Mouse (Mus musculus): ENCODE results near the gene Hsd17b12.

Gene Hsd17b12

GRCm38 (mm10) chr2:94089901-94090300 lies 67.9 kb downstream of the Hsd17b12 start:
- DNase-seq (ENCODE audit: extremely low spot score, low spot score): no peak

- no peak for DNase-seq (ENCODE audit: extremely low spot score, low spot score)
Measured at GRCm38 (mm10) chr2:94069482-94069881, 88.3 kb downstream of the Hsd17b12 start.

DNA sequence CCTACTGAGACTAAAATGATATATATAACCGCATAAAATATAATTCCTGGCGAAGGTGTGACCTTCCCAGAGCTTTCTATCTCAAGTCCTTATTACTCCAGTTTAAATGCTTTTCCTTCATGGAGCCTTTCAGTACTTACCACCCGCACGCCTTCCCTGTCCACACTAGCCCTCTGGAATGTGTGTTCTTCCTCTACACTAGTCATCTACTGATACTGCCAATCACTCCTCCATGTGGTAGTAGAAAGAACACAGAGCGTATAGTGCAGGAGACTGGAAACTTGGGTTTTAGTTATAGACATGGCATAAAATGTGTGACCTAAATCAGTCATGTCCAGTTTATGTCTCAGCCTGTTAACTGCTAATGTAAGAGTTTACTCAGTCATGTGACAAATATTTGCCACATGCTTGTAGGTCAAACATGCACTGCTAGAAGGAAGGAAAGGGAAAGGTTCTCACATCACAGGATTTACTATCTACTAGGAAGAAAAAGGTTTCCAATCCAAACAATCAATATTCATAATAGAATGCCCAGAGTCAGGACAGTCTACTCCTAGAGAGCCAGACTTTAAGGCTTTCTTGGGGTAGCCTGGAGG lies 91.1 kb downstream of the Hsd17b12 start:
- DNase-seq (ENCODE audit: extremely low spot score, low spot score): no peak

DNA sequence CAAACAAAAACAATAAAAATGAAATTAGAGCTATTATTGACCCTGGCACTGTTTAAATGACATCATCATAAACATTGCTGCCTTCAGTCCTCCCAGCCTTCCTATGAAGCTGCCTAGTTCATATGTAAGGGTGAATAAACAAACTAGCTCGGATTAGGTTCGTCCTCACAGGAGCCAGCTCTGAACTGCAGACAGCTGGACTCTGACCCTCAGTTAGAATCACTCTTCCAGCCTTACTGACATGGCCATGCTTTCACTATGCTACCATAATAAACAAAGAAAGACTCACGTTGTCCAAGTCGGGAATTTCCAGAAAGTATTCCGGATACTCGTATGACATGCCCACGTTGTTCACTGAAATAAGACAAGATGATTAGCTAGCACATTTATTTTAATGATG lies 91.6 kb downstream of the Hsd17b12 start:
- DNase-seq (ENCODE audit: extremely low spot score, low spot score): no peak

DNA sequence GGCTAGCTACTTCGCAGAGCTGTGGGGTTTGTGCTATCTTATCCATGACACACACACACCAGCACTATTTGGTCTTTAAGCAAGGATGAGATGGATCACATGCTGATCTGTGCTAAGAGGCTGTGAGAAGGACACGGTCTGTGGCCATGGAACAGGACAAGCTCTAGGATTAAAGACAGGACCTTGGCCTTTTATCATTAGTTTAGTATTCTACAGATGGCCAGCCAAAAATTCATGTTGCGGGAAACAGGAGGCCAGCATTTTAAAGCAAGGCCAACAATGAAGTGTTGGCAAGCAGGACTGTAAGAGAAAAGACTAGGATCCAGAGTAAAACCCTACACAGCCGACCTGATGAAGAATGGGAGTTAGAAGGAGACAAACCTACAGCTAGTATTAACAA lies 95.0 kb downstream of the Hsd17b12 start:
- DNase-seq (ENCODE audit: extremely low spot score, low spot score): no peak

DNA sequence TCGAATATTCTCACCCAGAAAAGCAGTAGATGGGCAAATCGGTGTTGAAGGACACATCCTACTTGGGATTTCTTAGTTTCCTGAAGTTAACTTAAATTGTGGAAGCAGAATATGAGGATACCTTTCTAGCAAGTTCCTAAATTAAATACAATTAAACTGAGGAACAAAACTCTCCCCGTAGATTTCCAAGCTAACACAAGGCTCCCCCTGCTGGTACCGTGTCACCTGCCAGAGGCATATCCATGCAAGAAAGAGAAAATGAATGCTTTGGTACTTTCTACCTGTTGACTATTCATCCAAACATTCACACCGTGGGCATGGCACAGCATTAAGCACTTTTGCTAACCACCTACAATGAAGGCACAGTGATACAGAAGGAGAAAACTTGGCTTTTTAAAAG lies 98.3 kb downstream of the Hsd17b12 start:
- no peak for DNase-seq (ENCODE audit: extremely low spot score, low spot score)

GRCm38 (mm10) chr2:94054813-94055212 lies 103.0 kb downstream of the Hsd17b12 start:
- DNase-seq (ENCODE audit: extremely low spot score, low spot score): no peak

DNA sequence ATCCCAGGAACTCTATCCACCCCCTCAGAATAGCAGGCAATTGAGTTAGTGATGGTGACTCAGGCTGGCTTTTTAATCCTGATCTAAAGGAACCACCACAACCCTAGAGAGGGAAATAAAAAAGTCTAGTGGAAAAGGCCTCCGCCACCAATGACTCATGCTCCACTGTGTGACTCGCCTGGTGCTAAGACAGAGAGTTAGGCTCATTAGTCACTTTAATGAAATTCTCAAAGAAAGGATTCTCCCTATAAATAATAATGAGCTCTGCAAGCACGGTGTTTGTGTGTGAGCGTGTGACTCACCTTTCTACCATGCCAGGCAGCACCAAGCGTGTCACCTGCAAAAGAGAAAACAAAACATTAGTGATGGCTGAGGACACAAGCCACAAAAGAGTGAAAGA lies 105.8 kb downstream of the Hsd17b12 start:
- DNase-seq (ENCODE audit: extremely low spot score, low spot score): no peak

DNA sequence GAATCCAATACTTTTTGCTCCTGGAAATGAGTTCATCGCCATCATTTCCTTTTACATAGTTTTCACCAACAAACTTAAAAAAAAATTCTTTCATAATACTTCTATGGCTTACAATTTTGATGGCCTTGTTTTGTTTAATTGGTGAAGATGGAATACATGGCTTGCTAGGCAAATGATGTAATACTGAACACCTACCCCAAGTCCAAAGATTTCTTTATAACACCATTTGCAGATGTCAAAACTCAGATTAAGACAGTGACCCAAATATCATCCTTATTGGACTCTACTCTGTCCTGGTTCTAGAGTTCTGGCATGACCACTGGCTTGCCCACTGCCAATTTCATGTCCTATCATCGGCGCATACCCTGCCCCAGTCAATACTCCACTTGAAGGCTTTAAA lies 106.9 kb downstream of the Hsd17b12 start:
- DNase-seq (ENCODE audit: extremely low spot score, low spot score): no peak

DNA sequence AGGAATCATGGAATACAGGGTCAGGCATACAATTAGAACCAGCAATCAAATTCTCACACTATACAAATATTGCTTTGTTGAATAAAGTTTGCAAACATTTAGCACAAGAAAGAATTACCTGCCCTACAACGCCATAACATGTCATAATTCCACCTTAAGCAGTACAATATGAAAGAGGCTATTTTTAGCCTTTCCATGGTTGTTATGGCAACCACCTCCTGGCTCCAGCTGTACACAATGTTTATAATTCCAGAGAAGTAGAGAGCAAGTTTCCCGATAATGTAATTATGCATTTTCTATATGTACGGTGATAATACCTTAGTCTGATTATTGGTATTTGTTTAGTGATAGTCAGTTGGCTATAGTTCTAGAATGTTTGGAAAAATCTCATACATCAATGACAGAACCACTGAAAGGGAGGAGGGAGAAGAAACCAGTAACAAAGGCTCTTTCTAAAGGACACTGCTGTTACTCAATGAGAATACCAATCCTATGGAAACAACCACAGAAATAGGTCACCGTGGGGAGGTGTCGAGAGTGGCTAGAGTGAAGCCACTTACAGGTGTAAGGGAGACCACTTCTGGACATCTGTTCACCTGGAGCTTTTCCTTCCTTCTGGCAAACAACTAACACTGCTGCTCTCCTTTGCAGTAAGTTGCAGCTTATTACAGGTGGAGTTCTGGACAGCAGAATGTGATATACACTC lies 108.1 kb downstream of the Hsd17b12 start:
- no peak for DNase-seq (ENCODE audit: extremely low spot score, low spot score)

DNA sequence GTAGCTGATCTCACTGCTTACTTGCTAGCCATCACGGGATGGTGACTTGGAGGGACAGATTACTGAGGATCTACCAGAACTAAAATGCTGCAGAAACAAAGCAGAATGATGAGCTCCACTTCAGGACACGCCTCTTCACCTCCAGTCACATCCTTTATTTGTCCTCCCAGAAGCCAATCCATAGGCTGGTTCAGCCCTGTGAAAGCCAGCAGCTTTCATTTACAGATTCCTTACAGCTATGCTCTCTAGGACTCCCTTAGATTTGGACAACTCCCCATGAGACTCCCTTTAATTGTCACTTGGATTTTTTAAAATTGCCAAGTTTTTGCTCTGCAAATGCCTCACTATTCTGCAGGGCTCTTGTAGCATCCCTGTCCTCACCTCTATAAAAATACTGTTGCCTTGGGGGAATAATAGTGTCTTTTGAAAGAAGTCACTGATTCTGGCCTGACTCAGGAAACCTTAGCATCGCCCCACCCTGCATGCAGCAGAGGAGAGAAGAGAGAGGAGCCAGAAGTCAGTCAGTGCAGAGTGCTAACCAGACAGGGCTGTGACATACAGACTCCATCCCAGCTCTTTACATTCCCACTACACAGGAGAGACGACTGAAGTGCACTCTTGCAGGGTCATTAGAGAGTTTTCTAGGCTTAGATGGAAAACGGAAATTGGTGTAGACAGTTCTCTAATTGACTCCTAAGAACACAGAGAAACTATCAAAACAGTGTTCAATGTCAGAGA lies 108.9 kb downstream of the Hsd17b12 start:
- no peak for DNase-seq (ENCODE audit: extremely low spot score, low spot score)

DNA sequence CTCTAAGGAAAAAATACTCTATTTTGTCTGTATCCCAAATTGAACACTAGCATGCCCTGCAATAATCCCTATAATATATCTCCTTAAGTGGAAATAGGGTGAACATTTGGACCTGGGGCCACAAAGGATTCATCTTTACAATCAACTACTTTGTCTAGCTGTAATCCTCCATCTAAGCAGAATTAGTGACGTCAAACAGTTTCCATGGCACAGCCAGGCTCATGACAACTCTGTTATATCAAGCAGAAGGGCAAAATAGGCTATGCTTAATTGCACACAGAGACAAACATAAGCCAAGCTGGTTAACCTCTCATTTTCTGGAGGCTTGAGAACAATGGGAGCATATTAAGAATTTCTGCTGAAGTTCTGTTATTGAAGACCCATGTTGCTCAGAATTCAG lies 109.5 kb downstream of the Hsd17b12 start:
- no peak for DNase-seq (ENCODE audit: extremely low spot score, low spot score)

DNA sequence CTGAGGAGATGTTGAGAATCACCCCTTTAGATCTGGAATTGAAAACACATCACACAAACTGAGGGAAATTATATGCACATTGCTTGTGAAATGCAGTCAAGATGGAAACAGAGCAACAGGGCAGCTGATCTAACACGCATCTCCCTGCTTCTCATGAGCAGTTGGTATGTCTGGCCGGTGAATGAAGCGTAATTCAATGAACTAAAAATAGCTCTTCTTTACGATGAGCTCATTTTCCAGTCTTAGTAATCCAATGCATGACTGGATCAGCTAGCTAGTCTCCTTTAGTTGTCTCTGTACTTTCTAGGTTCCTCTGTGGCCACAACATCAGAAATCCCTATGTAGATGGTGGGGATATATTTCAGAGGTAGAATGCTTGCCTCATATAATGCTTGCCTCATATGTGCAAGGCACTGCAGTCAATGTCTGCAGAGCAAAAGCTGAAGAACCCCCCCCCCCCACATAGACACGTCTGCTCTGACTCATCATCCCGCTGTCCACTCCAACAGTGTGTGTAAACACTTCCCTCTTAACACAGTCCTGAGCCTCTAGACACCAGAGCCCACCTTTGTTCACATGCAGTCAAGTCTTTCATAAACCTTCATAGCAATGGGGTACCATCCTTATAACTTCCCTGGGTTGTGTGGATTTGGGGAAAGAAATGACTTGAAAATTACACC lies 112.2 kb downstream of the Hsd17b12 start:
- DNase-seq (ENCODE audit: extremely low spot score, low spot score): no peak

GRCm38 (mm10) chr2:94044174-94044573 lies 113.6 kb downstream of the Hsd17b12 start:
- no peak for DNase-seq (ENCODE audit: extremely low spot score, low spot score)

- DNase-seq (ENCODE audit: extremely low spot score, low spot score): no peak
Measured at GRCm38 (mm10) chr2:94043662-94044061, 114.1 kb downstream of the Hsd17b12 start.

GRCm38 (mm10) chr2:94042461-94042860 lies 115.3 kb downstream of the Hsd17b12 start:
- DNase-seq (ENCODE audit: extremely low spot score, low spot score): no peak

DNA sequence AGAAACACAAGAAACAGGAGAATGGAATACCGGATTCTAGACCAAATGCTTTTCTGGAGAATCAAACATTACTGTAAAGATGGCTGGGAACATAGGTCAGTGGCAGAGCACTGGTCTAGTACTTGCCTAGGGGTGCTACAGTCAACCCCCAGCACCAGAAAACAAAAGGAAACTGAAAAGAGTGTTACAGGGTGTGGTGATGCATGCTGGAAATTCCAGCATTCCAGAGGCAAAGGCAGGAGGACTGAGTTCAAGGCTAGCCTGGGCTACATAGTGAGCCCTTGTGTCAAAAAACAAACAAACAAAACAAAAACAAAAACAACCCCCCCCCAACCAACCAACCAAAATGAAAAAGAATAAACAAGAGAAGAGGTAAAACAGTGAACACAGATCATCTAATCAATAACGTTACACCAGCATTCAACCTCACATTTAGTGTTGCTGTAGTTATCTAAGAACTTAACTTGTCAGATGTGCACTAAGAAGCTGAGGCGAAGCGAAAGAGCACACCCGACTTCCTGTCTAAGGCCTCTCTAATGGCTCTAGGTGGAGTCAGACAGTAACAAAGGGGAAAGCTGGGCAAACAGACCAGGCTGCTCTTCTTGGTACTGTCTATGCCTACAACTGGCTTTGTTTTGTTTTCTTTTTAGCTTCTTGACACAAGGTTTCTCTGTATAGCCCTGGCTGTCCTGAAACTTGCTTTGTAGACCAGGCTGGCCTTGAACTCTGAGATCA lies 117.2 kb downstream of the Hsd17b12 start:
- DNase-seq (ENCODE audit: extremely low spot score, low spot score): no peak

DNA sequence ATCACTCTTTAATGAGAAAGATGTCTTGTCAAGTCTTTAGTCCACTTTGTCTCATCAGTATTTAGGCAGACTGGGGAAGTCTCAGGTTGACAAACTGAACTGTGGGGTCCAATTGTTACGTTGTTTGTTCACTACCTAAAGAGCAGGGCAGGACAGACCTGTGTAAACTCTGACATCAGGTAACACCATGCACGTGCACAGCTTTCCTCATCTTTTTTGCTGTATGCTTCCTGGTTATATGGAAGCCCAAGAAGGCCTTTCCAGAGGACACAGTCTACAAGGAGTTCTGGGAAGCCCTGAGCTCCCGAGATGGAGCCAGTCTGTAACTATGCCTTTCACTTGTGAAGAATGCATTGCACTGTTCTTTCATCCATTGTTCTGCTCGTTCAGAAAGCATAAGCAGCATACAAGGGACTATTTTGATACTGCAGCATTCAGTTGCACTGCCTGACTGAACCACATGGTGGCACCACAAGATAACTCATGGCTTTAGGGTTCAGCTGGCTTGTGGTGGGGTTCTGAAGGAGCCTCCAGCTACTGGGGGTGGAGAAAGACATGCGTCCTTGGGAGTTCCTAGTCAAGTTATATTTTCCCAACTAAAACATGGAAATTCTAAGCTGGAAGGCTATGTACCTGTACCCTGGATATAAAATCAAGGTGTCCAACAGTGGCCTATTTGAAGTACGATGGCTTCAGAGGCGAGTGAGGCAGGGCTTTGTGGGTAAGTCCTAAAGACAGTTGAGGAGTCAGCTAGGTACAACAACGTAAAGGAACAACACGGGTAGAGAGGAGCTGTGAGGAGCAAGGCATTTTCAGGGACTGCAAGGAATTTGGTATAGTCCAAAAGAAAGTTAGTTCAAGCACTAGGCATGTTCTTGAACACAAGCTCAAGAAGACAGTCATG lies 122.1 kb downstream of the Hsd17b12 start:
- peak; percentile 68 for DNase-seq (ENCODE audit: extremely low spot score, low spot score)

DNA sequence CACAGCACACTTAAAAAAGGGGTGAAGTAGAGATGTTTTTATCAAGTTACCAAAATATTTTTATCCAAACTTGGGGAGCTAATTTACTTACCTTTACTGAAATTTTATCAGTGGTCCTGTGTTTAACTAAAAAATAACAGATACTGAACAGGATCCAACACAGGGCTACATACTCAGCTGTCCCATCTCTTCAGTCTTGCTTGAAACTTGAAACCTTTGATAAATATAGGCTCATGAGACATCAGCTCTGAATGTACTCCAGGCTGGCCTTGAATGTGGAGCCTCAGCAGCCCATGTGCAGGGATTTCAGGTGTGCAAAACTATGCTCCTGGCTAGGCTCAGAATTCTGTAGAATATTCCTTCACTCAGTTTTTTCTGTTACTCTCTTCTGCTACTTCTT lies 127.2 kb downstream of the Hsd17b12 start:
- no peak for DNase-seq (ENCODE audit: extremely low spot score, low spot score)

DNA sequence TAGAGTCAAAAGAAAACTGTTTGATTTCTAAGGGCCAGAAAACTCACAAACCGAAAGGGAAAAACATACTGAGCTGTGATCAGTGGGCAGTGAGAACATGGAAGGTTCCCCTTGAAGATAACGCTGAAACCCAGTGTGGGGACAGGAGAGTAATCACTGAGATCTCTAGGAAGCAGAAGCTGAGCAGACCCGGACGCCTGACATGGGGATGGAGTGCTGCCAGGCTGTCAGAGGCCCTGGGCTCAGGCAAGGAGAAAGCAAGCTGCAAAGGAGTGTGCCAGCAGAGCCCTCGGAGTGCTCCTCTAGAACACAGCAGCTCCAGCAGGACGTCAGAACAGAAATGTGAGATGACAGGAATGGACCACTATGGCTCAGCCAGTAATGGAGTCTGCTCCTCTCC lies 133.1 kb downstream of the Hsd17b12 start:
- DNase-seq (ENCODE audit: extremely low spot score, low spot score): no peak
